Mouse (Mus musculus) heart, adult 2 months (tissue): ENCODE measurements at regions not wholly inside any gene's neighbourhood (a gene's known extent, or its start where the extent isn't known, plus 50 kb on each side); places are given as distances from the start of the nearest gene placed in this dataset.

ENCODE experiments used
- DNase-seq, 2 experiments: peaks; one replicate each; pipeline ENCODE4 v3.0.0; 2021
- H3K27ac ChIP-seq: fragments of 200-600 bp; 2 replicates; pipeline ENCODE4 v1.8.1; 2022
- H3K27me3 ChIP-seq: fragments of 200-500 bp; 2 replicates; pipeline ENCODE4 v1.6.1; 2012; ENCODE audit warnings: mild to moderate bottlenecking, low read length, inconsistent platforms, mixed read lengths; ENCODE audit not compliant: control insufficient read depth, insufficient read depth
- H3K36me3 ChIP-seq: fragments of 200-500 bp; 2 replicates; pipeline ENCODE4 v1.6.1; 2012; ENCODE audit warnings: low read length, inconsistent platforms; ENCODE audit not compliant: control insufficient read depth, insufficient read depth
- H3K4me1 ChIP-seq: fragments of 200-500 bp; 2 replicates; pipeline ENCODE4 v1.6.1; 2011; ENCODE audit warnings: low read length; ENCODE audit not compliant: control insufficient read depth, insufficient read depth
- H3K4me3 ChIP-seq: fragments of 200-600 bp; 2 replicates; pipeline ENCODE4 v1.8.1; 2022
- H3K79me2 ChIP-seq: fragments of 200-500 bp; replicated peaks from 2 replicates; pipeline ENCODE4 v1.6.1; 2012; ENCODE audit warnings: mild to moderate bottlenecking, inconsistent platforms, low read length, moderate library complexity, mixed read lengths; ENCODE audit not compliant: control insufficient read depth, insufficient read depth
- H3K9ac ChIP-seq: fragments of 200-500 bp; 2 replicates; pipeline ENCODE4 v1.6.1; 2012; ENCODE audit warnings: low read depth, mild to moderate bottlenecking, control low read depth, inconsistent platforms, low read length, mixed read lengths
- CTCF ChIP-seq: fragments of 200-600 bp; IDR thresholded peaks from 2 replicates; pipeline ENCODE4 v1.8.1; 2022; ENCODE audit warnings: antibody characterized with exemption, mild to moderate bottlenecking, moderate library complexity
- EP300 ChIP-seq: fragments of 200-500 bp; IDR thresholded peaks from 2 replicates; pipeline ENCODE4 v1.6.1; 2011; ENCODE audit warnings: low read depth, low read length, control low read depth; ENCODE audit not compliant: insufficient read depth
- POLR2A ChIP-seq: fragments of 200-500 bp; IDR thresholded peaks from 2 replicates; pipeline ENCODE4 v1.6.1; 2011; ENCODE audit warnings: mild to moderate bottlenecking, low read depth, low read length, control low read depth; ENCODE audit not compliant: insufficient read depth
- WGBS: fragments of 180-500 bp; shearing (Covaris S2); methylation state at CpG from one replicate; pipeline ENCODE4 v1.1.7; 2018; 5-methylcytosine and 5-hydroxymethylcytosine counted together
- intact Hi-C: fragments of 180-260 bp; cut with DNase I; formaldehyde crosslinking; loops from one replicate; pipeline ENCODE4 v1.15.1; 2025

- no peak overlapping the region for H3K27ac ChIP-seq
- no peak for DNase-seq
- no peaks in the 10 kb centered on the region for H3K79me2 ChIP-seq
- 18% methylated on average over 11 of the region's 11 CpGs for WGBS
- H3K4me3 ChIP-seq: no peak overlapping the region
- no peak overlapping the region for H3K9ac ChIP-seq
- H3K36me3 ChIP-seq: no peaks in the 10 kb centered on the region
- no peaks in the 10 kb centered on the region; the same call in 1 of the 2 replicates for H3K4me1 ChIP-seq
- no peaks in the 10 kb centered on the region for H3K27me3 ChIP-seq
- TF ChIP-seq CTCF: no peak
- TF ChIP-seq EP300: no peak
- no peak for TF ChIP-seq POLR2A
- intact Hi-C loops: no loop called here
These were observed 262.4 kb upstream of the Dach1 start for GRCm38 (mm10) chr14:98431959-98432358.

GRCm38 (mm10) chr14:98417719-98418118, 248.2 kb upstream of the Dach1 start:
- Histone ChIP-seq H3K79me2 (no peaks in the 10 kb centered on the region), H3K4me3 (no peak overlapping the region), H3K27me3 (no peaks in the 10 kb centered on the region), H3K36me3 (no peaks in the 10 kb centered on the region), H3K4me1 (no peaks in the 10 kb centered on the region), H3K27ac (no peak overlapping the region), H3K9ac (no peak overlapping the region)
- 49% methylated on average over 1 of the region's 1 CpGs for WGBS
- intact Hi-C loops: loop anchor here (10.0 kb wide), 1 partner anchor 1083 kb away; no protein-coding TSS in a partner anchor
- no peak for DNase-seq
- TF ChIP-seq POLR2A (no peak), EP300 (no peak), CTCF (no peak)

DNA sequence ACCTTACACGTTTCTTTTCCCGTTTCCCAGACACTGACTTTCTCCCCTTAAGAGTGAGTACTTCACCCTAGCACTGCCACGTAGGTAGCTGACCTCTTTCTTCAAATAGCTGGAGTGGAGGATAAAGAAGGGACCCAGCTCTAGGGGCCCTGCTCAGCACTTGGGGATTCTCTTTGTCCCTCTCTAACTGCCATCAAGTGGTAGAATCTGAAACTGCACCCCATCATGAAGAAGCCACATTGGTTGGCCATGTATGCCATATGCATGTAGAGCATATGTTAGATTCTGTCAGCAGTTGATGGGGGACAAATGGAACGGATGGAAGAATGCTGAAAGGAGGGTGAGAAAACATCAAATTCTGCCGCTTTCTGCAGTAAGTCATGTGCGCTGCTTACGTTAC, 244.6 kb upstream of the Dach1 start:
- no peak for DNase-seq
- H3K4me1 ChIP-seq: no peaks in the 10 kb centered on the region
- TF ChIP-seq POLR2A: no peak
- peak; percentile 54 for TF ChIP-seq CTCF
- no peak for TF ChIP-seq EP300
- no peak overlapping the region for H3K9ac ChIP-seq
- no peaks in the 10 kb centered on the region for H3K79me2 ChIP-seq
- no peak overlapping the region for H3K4me3 ChIP-seq
- H3K27ac ChIP-seq: no peak overlapping the region
- no peaks in the 10 kb centered on the region for H3K27me3 ChIP-seq
- no peaks in the 10 kb centered on the region for H3K36me3 ChIP-seq
- intact Hi-C loops: loop anchor here (10.0 kb wide), 1 partner anchor 1079 kb away; no protein-coding TSS in a partner anchor
- 69% methylated on average over 7 of the region's 7 CpGs for WGBS

DNA sequence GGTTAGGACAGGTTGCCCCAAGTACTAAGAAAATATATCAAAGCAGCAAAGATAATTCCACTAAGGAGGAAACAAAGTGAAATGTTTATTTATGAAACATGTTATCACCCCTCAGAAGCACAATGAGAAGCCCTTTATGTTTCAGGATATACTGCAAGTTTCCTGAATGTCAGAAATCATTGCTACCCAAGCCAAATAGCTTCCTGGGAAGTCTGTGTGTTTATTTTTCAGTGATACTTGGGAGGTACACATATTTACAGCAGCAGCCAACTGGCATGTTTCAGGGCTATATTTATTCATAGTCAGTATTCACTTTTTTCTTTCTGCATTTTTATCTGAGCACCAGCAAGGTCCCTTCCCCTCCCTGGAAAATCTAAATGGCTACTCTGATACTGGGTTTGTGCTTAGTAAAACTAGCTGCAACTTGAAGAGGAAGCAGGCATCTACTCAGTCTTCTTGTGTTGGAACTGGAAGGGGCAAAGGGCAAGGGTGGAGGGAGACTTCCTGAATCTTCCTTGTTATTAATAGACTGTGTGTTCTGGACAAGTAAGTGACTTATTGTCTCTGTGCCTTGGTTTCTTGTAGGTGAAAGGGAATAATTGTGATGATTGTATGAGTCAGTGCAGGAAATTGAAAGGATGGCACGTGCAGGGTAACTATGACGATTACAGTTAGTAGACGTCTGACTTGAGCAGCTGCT, 236.5 kb upstream of the Dach1 start:
- WGBS: 38% methylated on average over 3 of the region's 3 CpGs
- TF ChIP-seq EP300 (no peak), POLR2A (no peak), CTCF (no peak)

DNA sequence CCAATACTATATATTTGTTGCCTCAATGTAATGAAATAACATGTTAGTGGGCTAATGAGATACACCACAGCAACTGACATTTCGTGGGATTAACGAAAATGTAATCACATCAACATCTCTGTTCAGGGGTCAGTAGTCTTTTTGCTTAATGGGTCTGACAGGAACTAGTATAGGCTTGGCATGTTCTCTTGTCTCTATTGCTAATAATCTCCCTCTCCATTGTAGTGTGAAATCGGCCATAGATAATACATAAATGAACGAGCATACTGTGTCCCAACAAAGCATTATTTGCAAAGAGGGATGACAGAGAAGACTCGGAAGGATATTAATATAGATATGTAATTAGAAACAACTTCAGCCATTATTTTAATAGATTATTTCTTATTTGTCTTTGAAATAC, 234.5 kb upstream of the Dach1 start:
- no peak for DNase-seq
- Histone ChIP-seq H3K4me1 (peaks cover 2% of the 10 kb centered on the region), H3K27ac (no peak overlapping the region), H3K36me3 (no peaks in the 10 kb centered on the region), H3K79me2 (no peaks in the 10 kb centered on the region), H3K9ac (no peak overlapping the region), H3K27me3 (no peaks in the 10 kb centered on the region), H3K4me3 (no peak overlapping the region)
- intact Hi-C loops: no loop called here
- TF ChIP-seq EP300 (no peak), CTCF (no peak), POLR2A (no peak)
- 88% methylated on average over 5 of the region's 5 CpGs for WGBS

More for the DNA sequence above, 236.5 kb upstream of the Dach1 start:
- Histone ChIP-seq H3K9ac (no peak overlapping the region), H3K27ac (no peak overlapping the region; the same call in 1 of the 2 replicates), H3K36me3 (no peaks in the 10 kb centered on the region), H3K79me2 (no peaks in the 10 kb centered on the region), H3K27me3 (no peaks in the 10 kb centered on the region), H3K4me1 (peaks cover 2% of the 10 kb centered on the region), H3K4me3 (no peak overlapping the region)
- DNase-seq: no peak
- intact Hi-C loops: no loop called here

- no peaks in the 10 kb centered on the region for H3K79me2 ChIP-seq
- WGBS: 60% methylated on average over 4 of the region's 4 CpGs
- no peak overlapping the region for H3K4me3 ChIP-seq
- H3K9ac ChIP-seq: no peak overlapping the region
- intact Hi-C loops: no loop called here
- H3K27ac ChIP-seq: no peak overlapping the region
- TF ChIP-seq CTCF (no peak), EP300 (no peak), POLR2A (no peak)
- no peak for DNase-seq
- no peaks in the 10 kb centered on the region for H3K36me3 ChIP-seq
- H3K4me1 ChIP-seq: no peaks in the 10 kb centered on the region
- H3K27me3 ChIP-seq: no peaks in the 10 kb centered on the region
These were observed 218.3 kb upstream of the Dach1 start for GRCm38 (mm10) chr14:98387871-98388270.
